Mouse (Mus musculus) embryo, embryonic 11 days (tissue): ENCODE measurements at regions not wholly inside any gene's neighbourhood (a gene's known extent, or its start where the extent isn't known, plus 50 kb on each side); places are given as distances from the start of the nearest gene placed in this dataset.

Experiments used
- DNase-seq: peaks from one replicate; pipeline ENCODE4 v3.0.0-alpha.2; 2015

- no peak for DNase-seq
These were observed 68.7 kb upstream of the Adrb1 start for GRCm38 (mm10) chr19:56653292-56653691.

- no peak for DNase-seq
These were observed 66.7 kb upstream of the Adrb1 start for GRCm38 (mm10) chr19:56655330-56655729.

GRCm38 (mm10) chr19:56660566-56661199, 61.3 kb upstream of the Adrb1 start:
- no peak for DNase-seq

- DNase-seq, result no peak
These were observed 58.3 kb upstream of the Adrb1 start for GRCm38 (mm10) chr19:56663474-56664227.

- peak; percentile 21 for DNase-seq
These were observed 57.7 kb upstream of the Adrb1 start for GRCm38 (mm10) chr19:56664307-56664775.

GRCm38 (mm10) chr19:56664944-56665663, 56.9 kb upstream of the Adrb1 start:
- DNase-seq, result no peak

GRCm38 (mm10) chr19:56665972-56666371, 56.0 kb upstream of the Adrb1 start:
- no peak for DNase-seq

- no peak for DNase-seq
These were observed 54.1 kb upstream of the Adrb1 start for GRCm38 (mm10) chr19:56667903-56668302.

- DNase-seq, result no peak
These were observed 53.0 kb upstream of the Adrb1 start for GRCm38 (mm10) chr19:56668991-56669390.

GRCm38 (mm10) chr19:56669468-56669867, 52.5 kb upstream of the Adrb1 start:
- DNase-seq, result no peak
